Mouse (Mus musculus) bone marrow, adult 2 months (tissue): ENCODE measurements around the gene Tmtc1. TPM values are rescaled to one million over a fixed set of nuclear protein-coding genes. Genes with fewer than 3 reads are reported as not detected.

ENCODE experiments used
- H3K27ac ChIP-seq: fragments of 200-500 bp; 2 replicates; pipeline ENCODE4 v1.5.1; 2012; ENCODE audit warnings: low read depth, mild to moderate bottlenecking, control low read depth, inconsistent platforms, low read length; ENCODE audit not compliant: control insufficient read depth, poor library complexity, insufficient read depth
- H3K4me1 ChIP-seq: fragments of 200-500 bp; 2 replicates; pipeline ENCODE4 v1.6.1; 2011; ENCODE audit warnings: low read length; ENCODE audit not compliant: control insufficient read depth, insufficient read depth
- H3K4me3 ChIP-seq: fragments of 200-500 bp; replicated peaks from 2 replicates; pipeline ENCODE3; 2011; ENCODE audit warnings: mild to moderate bottlenecking, low read depth, low read length, control low read depth; ENCODE audit not compliant: control insufficient read depth
- CTCF ChIP-seq: fragments of 200-500 bp; IDR thresholded peaks from 2 replicates; pipeline ENCODE4 v1.5.1; 2011; ENCODE audit warnings: low read length, control low read depth; ENCODE audit not compliant: control insufficient read depth, insufficient read depth
- POLR2A ChIP-seq: fragments of 200-500 bp; IDR thresholded peaks from 2 replicates; pipeline ENCODE4 v1.6.1; 2011; ENCODE audit warnings: low read depth, mild to moderate bottlenecking, control low read depth, low read length, borderline replicate concordance; ENCODE audit not compliant: control insufficient read depth
- WGBS: fragments of 180-500 bp; shearing (Covaris S2); methylation state at CpG from one replicate; pipeline ENCODE4 v1.1.7; 2018; 5-methylcytosine and 5-hydroxymethylcytosine counted together
- polyA plus RNA-seq: library from polyadenylated mRNA; stranded (reverse); fragments of >200 nt; gene quantifications from 2 replicates; pipeline ENCODE4 v1.2.4, GENCODE M21; 2011; ENCODE audit warnings: low replicate concordance; ENCODE audit not compliant: missing spikeins, insufficient read depth, insufficient read length

Gene Tmtc1
- polyA plus RNA-seq: 0.47 and 0.72 TPM in 2 replicates

- H3K4me1 ChIP-seq: no peaks in the 10 kb centered on the region
- WGBS: 2% methylated on average over 99 of the region's 99 CpGs
- no peak for TF ChIP-seq CTCF
- H3K4me3 ChIP-seq: peak within 1 kb of the TSS; percentile 11
- no peak within 1 kb of the TSS for H3K27ac ChIP-seq
These were observed at the start of gene Tmtc1 for GRCm38 (mm10) chr6:148443726-148444701. Gene Tmtc1 (minus strand): TSS chr6:148444389.

DNA sequence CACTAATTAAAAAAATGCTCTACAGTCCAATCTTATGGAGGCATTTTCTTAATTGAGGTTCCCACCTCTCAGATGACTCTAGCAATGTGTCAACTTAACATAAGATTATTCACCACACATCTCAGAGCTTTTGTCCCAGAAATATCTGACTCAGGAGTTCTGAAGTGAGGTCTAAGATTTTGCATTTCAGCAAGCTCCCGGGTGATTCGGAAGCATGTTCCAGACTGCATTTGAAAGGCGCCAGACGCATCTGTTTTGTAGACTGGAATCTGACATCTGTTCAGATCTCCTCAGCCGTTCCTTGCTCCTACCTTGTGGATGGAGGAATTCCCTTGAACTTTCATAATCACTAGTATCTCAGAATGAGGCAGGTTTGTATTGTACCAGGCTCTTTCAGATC is 47.7 kb upstream of the Tmtc1 start:
- WGBS: 87% methylated on average over 5 of the region's 5 CpGs
- H3K27ac ChIP-seq: no peak overlapping the region
- TF ChIP-seq CTCF (no peak), POLR2A (no peak)
- no peak overlapping the region for H3K4me3 ChIP-seq
- no peaks in the 10 kb centered on the region for H3K4me1 ChIP-seq

DNA sequence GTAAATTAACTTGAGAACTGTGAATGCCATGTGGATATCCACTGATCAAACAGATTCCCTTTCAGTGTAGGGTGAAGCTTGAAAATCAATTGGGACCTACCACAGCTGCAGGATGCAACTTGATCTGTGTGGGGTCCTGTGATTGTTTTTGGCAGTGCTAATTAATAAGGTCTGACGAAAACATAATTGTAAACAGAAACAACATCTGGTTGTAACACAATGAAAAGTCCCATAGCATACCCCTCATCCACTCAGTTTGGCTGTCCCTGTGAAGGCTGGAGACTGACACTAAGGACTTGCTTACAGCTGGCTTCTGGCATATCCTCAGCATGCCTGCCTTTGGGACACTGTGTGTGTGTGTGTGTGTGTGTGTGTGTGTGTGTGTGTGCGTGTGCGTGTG is 42.6 kb upstream of the Tmtc1 start:
- no peak for TF ChIP-seq CTCF
- Histone ChIP-seq H3K4me3 (no peak overlapping the region), H3K27ac (no peak overlapping the region), H3K4me1 (no peaks in the 10 kb centered on the region)
- WGBS: 73% methylated on average over 3 of the region's 3 CpGs

DNA sequence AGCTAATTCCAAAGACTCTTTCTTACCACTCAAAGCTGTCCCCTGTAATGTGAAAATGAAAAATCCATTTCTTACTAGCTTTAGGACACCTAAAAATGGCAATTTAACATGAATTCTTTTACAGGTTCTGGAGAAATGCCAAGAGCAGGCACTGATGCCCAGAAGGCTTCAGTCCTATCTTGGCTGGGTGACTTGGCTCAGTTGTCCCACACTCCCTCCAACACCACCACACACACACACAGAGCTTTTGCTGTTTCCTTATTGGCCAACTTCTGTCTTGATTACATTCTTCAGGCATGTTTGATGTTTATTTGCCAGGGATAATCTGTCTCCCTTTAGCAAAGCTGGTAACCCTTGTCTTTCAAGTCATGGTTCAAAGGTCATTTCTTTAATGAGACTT is 37.7 kb upstream of the Tmtc1 start:
- TF ChIP-seq CTCF (no peak), POLR2A (no peak)
- Histone ChIP-seq H3K4me1 (no peaks in the 10 kb centered on the region), H3K4me3 (no peak overlapping the region), H3K27ac (no peak overlapping the region)

DNA sequence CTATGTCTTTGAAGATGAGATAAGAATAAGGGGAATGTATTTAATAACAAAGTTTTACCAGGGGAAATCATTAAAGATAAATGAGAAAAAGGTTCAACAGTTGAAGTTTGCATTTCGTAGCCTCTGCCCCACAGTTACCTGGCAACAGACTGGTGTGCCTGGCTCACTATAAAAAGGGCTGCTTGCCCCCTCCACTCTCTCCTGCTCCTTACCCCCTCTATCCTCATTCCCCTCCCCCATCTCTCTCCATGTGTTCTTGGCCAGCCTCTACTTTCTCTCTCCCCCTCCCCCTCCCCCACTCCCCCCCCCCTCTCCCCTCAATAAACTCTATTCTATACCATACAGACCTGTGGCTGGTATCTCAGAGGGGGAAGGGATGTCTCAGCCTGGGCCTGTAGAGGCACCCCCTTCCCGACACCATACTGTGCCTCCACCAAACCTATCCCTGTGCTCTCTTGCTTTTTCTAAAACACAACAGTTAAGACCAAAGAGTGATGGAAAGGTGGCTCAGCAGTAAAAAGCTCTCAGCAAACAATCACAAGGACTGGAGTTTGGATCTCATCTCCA is 35.6 kb upstream of the Tmtc1 start:
- H3K4me1 ChIP-seq: no peaks in the 10 kb centered on the region
- 82% methylated on average over 2 of the region's 2 CpGs for WGBS
- no peak overlapping the region for H3K4me3 ChIP-seq
- H3K27ac ChIP-seq: no peak overlapping the region
- TF ChIP-seq CTCF: no peak
- no peak for TF ChIP-seq POLR2A

DNA sequence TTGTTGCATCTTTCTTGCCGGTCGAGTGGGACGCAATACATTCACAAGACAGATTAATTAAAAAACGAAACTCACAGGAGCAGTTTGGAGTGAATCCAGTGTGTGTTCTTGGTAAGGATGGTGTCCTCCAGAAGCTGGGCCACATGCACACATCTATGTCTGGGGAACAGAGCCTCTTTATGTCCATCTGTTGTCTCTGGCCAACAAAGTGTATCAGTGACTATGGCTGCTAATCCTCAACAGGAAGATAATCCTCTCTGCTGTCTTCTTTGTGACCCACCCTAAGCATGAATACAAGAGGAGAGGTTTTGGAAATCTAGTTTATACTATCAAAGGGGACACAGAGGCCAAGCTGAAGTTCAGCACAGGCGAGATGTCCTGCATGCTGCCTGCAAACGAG is 34.2 kb upstream of the Tmtc1 start:
- H3K27ac ChIP-seq: no peak overlapping the region
- no peak overlapping the region for H3K4me3 ChIP-seq
- WGBS: 72% methylated on average over 6 of the region's 6 CpGs
- H3K4me1 ChIP-seq: no peaks in the 10 kb centered on the region
- TF ChIP-seq POLR2A (no peak), CTCF (no peak)

- H3K4me1 ChIP-seq: no peaks in the 10 kb centered on the region
- TF ChIP-seq POLR2A: no peak
- no peak overlapping the region for H3K27ac ChIP-seq
- no peak overlapping the region for H3K4me3 ChIP-seq
- WGBS: 84% methylated on average over 3 of the region's 3 CpGs
These were observed 28.1 kb upstream of the Tmtc1 start for GRCm38 (mm10) chr6:148472289-148472688.

- Histone ChIP-seq H3K4me1 (no peaks in the 10 kb centered on the region), H3K4me3 (no peak overlapping the region), H3K27ac (no peak overlapping the region)
- TF ChIP-seq POLR2A (no peak), CTCF (no peak)
- 53% methylated on average over 2 of the region's 2 CpGs for WGBS
These were observed 23.8 kb upstream of the Tmtc1 start for GRCm38 (mm10) chr6:148467924-148468389.
